Mouse (Mus musculus): ENCODE results near the gene D430042O09Rik. TPM values are rescaled to one million over a fixed set of nuclear protein-coding genes. Genes with fewer than 3 reads are reported as not detected.

The D430042O09Rik gene
- polyA plus RNA-seq, 1 experiment, result 19.8 TPM

DNA sequence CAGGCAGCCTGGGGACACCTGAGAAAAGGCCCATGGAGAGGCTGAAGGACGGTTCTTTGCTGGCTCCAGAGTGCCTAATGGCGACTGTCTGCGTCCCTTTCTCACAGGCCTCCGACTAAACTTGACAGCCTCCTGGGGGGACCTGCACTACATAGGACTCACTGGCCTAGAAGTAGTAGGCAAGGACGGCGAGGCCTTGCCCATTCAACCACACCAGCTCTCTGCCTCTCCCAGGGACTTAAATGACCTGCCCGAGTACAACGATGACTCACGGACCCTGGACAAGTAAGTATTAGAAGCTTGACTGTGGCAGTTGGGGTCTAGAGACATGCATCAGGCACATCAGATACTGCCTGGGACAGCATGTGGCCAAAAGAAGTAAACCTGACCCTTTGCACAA lies 152.7 kb downstream of the D430042O09Rik start:
- H3K4me3 ChIP-seq (ENCODE audit: insufficient read depth, low read length), result no peak overlapping the region
- TF ChIP-seq POLR2A (IDR thresholded peaks at IDR 0.05; ENCODE audit: borderline replicate concordance, low read depth, low read length) (no peak), CTCF (IDR thresholded peaks at IDR 0.05; ENCODE audit: low read depth, low read length) (no peak)
- H3K4me1 ChIP-seq (ENCODE audit: control insufficient read depth, insufficient read depth, low read length), result peaks cover under 1% of the 10 kb centered on the region
- no peak overlapping the region for H3K27ac ChIP-seq (ENCODE audit: insufficient read depth, low read depth, low read length)

DNA sequence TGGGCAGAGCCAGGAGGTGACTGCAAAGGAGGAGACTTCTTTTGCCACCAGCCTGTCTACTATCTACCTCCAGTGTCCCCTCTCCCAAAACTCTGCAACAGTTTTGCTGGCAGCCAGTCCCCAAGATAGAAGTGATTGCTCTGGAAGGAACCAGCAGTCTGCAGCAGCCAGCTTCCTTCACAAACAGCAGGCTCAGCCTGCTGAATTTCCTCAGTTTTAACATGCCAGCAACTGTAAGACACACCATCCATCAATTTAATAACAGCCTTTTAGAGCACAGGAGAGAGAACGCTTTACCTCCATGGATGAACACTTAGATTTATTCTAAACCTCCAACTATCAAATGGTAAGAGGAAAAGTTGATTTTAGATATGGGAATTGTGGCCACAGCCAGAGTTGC lies 156.3 kb downstream of the D430042O09Rik start:
- H3K27ac ChIP-seq (ENCODE audit: insufficient read depth, low read depth, low read length), result no peak overlapping the region
- TF ChIP-seq CTCF (IDR thresholded peaks at IDR 0.05; ENCODE audit: low read depth, low read length) (no peak), POLR2A (IDR thresholded peaks at IDR 0.05; ENCODE audit: borderline replicate concordance, low read depth, low read length) (no peak)
- no peak overlapping the region for H3K4me3 ChIP-seq (ENCODE audit: insufficient read depth, low read length)
- no peaks in the 10 kb centered on the region for H3K4me1 ChIP-seq (ENCODE audit: control insufficient read depth, insufficient read depth, low read length)

DNA sequence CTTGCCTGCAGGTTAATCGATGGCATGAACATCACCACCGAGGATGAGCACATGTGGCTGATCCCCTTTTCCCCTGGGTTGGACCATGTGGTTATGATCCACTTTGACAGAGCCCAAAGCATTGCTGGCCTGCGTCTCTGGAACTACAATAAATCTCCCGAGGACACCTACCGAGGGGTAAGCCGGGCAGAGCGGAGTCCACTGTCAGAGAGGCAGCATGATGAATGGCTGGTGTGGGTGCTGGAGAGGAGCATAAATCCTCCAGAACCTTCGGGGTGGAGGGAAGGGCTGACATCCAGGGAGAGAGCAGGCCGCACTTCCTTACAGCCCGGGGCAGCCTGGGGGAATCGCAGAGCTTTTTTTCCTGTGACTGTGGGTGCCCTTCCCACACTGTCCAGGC lies 157.5 kb downstream of the D430042O09Rik start:
- H3K27ac ChIP-seq (ENCODE audit: insufficient read depth, low read depth, low read length), result no peak overlapping the region
- TF ChIP-seq CTCF (IDR thresholded peaks at IDR 0.05; ENCODE audit: low read depth, low read length), result no peak
- TF ChIP-seq POLR2A (IDR thresholded peaks at IDR 0.05; ENCODE audit: borderline replicate concordance, low read depth, low read length), result no peak
- no peak overlapping the region for H3K4me3 ChIP-seq (ENCODE audit: insufficient read depth, low read length)
- H3K4me1 ChIP-seq (ENCODE audit: control insufficient read depth, insufficient read depth, low read length), result no peaks in the 10 kb centered on the region

DNA sequence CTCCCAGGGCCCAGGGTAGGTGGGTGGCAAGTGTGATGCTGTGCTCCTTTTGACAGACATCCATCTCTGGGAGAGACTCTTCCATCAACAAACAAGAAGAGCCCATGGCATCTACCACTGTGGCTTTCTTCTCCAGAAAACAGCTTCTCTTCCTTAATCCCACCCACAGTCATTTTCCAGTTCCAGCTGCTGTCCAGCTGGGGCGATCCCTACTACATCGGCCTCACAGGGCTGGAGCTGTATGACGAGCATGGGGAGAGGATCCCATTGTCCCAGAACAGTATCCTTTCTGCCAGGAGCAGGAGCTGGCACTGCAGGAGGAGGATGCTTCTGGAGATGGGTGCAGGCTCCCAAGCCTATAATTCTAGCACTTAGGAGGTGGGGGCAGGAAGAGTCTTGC lies 160.9 kb downstream of the D430042O09Rik start:
- H3K4me3 ChIP-seq (ENCODE audit: insufficient read depth, low read length), result no peak overlapping the region
- TF ChIP-seq CTCF (IDR thresholded peaks at IDR 0.05; ENCODE audit: low read depth, low read length), result no peak
- TF ChIP-seq POLR2A (IDR thresholded peaks at IDR 0.05; ENCODE audit: borderline replicate concordance, low read depth, low read length), result no peak
- H3K4me1 ChIP-seq (ENCODE audit: control insufficient read depth, insufficient read depth, low read length), result 0 out of 2 replicates have a peak, but pooled peaks cover 3% of the 10 kb centered on the region
- H3K27ac ChIP-seq (ENCODE audit: insufficient read depth, low read depth, low read length), result no peak overlapping the region

DNA sequence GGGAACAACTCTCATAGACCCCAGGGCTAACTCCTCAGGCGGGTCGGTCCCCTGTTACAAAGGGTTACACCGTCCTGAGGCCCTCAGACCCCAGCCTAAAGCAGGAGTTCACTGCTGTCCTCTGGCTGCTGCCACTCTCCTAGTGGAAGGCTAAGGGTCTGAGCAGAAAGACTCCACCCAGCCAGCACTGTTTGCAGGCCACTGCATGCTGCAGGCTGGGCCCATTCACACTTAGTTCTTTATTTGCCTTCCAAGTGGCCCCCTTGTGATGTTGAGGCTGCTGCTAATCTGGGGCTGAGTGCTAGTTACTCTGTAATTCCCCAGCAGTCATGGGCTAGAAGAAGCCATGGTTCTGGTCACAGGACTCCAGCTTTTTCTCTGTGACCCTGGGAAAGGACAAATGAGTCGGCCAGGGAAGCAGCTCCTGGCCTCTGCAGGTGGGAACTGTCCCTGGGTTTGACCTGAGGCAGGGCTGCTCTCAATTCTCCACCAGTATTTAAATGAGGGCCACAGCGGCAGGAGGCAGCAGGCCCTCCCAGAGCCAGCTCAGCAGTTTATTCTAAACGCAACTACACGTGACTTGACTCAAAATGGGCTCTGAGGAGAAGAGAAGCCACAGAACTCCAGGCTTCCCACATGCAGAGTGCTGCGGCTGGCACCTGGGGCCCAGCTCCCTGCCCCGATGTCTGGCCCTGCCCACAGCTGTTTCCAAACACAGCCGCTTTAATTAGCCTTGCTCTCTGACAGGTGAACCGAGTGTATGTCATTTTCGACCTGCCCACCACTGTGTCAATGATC lies 163.9 kb downstream of the D430042O09Rik start:
- TF ChIP-seq POLR2A (IDR thresholded peaks at IDR 0.05; ENCODE audit: borderline replicate concordance, low read depth, low read length), result no peak
- no peak for TF ChIP-seq CTCF (IDR thresholded peaks at IDR 0.05; ENCODE audit: low read depth, low read length)
- Histone ChIP-seq H3K4me3 (ENCODE audit: insufficient read depth, low read length) (no peak overlapping the region), H3K27ac (ENCODE audit: insufficient read depth, low read depth, low read length) (no peak overlapping the region), H3K4me1 (ENCODE audit: control insufficient read depth, insufficient read depth, low read length) (0 out of 2 replicates have a peak, but pooled peaks cover 3% of the 10 kb centered on the region)

DNA sequence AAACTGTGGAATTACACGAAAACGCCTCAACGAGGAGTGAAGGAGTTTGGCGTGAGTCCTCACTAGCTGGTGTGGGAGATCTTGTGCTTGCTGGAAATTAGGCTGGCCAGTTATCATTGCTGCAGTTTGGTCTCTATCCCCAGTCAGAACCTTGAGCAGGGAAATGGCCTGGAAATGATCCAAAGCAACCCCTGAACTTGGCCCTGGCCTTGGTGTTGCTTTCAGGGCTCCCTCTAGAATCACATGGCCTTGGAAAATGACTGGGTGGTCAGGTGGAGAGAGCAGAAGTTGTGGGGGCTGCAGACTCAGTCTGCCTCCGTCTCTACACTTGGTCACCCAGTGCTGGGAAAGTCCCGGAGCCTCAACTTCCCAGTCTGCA lies 164.5 kb downstream of the D430042O09Rik start:
- no peak overlapping the region for H3K4me3 ChIP-seq (ENCODE audit: insufficient read depth, low read length)
- no peak overlapping the region for H3K27ac ChIP-seq (ENCODE audit: insufficient read depth, low read depth, low read length)
- TF ChIP-seq POLR2A (IDR thresholded peaks at IDR 0.05; ENCODE audit: borderline replicate concordance, low read depth, low read length) (no peak), CTCF (IDR thresholded peaks at IDR 0.05; ENCODE audit: low read depth, low read length) (no peak)
- 0 out of 2 replicates have a peak, but pooled peaks cover 3% of the 10 kb centered on the region for H3K4me1 ChIP-seq (ENCODE audit: control insufficient read depth, insufficient read depth, low read length)

DNA sequence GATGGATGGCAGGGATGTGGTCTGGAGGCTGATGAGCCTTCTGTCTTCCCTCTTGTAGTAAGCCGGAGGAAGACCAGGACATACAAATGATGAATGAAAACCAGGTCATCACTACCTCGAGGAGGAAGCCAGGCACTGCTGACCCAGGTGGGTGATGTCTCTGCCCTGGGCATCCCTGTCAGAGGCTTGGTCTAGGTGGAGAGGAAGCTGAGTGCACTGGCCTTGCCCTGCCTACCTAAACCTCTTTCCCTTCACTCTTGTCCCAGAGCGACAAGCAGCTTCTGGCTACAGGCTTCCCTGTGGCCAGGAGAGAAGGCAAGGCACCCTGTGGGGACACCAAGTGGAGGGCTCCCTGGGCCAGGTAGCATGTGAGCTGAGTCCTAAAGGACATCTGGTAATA lies 165.2 kb downstream of the D430042O09Rik start:
- no peak overlapping the region for H3K27ac ChIP-seq (ENCODE audit: insufficient read depth, low read depth, low read length)
- H3K4me3 ChIP-seq (ENCODE audit: insufficient read depth, low read length), result no peak overlapping the region
- TF ChIP-seq CTCF (IDR thresholded peaks at IDR 0.05; ENCODE audit: low read depth, low read length), result no peak
- TF ChIP-seq POLR2A (IDR thresholded peaks at IDR 0.05; ENCODE audit: borderline replicate concordance, low read depth, low read length), result no peak
- peaks cover 9% of the 10 kb centered on the region for H3K4me1 ChIP-seq (ENCODE audit: control insufficient read depth, insufficient read depth, low read length)

DNA sequence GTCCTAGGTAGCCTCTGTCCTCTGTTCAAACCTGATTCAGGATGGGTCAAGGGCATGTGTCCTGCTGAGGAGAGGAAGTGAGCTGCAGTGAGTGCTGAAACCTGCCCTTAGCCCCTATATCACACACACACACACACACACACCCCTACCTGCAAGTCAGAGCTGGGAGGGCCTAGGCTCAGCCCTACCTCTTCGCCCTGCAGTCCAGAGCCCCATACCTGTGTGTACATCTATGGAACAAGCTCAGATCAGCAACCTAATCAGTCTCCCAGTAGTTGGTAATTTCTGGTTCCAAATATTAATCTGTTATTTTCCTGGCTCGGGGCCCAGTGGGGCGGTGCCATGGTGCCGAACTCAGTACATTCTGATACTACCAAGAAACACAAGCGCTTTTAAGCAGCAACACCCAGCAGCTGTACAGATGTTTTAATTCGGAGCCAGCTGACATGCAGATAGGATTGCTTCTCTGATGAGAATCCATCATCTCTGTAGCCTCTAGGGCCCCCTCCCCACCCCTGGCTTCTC lies 166.3 kb downstream of the D430042O09Rik start:
- Histone ChIP-seq H3K4me1 (ENCODE audit: control insufficient read depth, insufficient read depth, low read length) (peaks cover 16% of the 10 kb centered on the region), H3K27ac (ENCODE audit: insufficient read depth, low read depth, low read length) (no peak overlapping the region)
- no peak for TF ChIP-seq POLR2A (IDR thresholded peaks at IDR 0.05; ENCODE audit: borderline replicate concordance, low read depth, low read length)
- TF ChIP-seq CTCF (IDR thresholded peaks at IDR 0.05; ENCODE audit: low read depth, low read length), result no peak

DNA sequence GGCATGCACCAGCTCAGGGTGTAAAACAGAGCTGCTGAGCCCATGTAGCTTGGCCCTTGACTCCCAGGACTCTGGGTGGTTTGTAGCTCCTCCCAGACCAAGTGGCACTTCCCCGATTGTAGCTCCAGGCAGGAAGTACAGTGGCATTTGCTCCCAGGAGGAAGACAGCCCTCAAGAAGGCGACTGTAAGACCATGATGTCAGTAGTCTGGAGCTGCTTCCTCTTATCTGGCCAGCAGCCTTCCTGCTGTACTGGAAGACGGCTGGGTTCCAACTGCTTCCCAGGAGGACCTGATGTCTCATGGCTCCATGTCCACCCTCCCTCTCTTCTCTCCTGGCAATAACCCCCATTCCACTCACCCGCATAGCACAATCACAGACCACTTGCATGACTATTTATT lies 170.4 kb downstream of the D430042O09Rik start:
- no peak overlapping the region for H3K4me3 ChIP-seq (ENCODE audit: insufficient read depth, low read length)
- peak overlapping the region; percentile 30 for H3K27ac ChIP-seq (ENCODE audit: insufficient read depth, low read depth, low read length)

More for the DNA sequence above, 166.3 kb downstream of the D430042O09Rik start:
- no peak overlapping the region for H3K4me3 ChIP-seq (ENCODE audit: insufficient read depth, low read length)

DNA sequence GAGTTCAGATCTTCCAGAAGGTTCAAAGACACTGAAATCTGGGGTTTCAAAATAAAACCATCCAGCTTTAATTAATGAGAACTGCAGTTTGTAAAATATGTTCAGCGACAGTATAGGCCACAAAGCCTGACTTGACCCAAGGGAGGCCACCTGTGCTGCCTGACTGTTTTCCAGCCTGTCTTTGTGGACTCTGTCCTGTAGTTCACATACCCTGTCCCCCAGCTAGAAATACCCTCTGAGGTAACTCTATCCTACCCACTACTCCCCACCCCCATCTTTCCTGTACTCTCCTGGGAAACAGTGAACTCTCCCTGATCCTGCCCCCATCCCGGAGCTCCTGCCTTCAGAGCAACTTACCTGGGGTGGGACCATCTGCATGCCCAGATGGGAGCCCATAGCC lies 175.5 kb downstream of the D430042O09Rik start:
- TF ChIP-seq CTCF (IDR thresholded peaks at IDR 0.05; ENCODE audit: low read depth, low read length), result no peak
- no peak for TF ChIP-seq POLR2A (IDR thresholded peaks at IDR 0.05; ENCODE audit: borderline replicate concordance, low read depth, low read length)
- H3K4me3 ChIP-seq (ENCODE audit: insufficient read depth, low read length), result no peak overlapping the region
- H3K4me1 ChIP-seq (ENCODE audit: control insufficient read depth, insufficient read depth, low read length), result peaks cover 6% of the 10 kb centered on the region; the same call in 1 of the 2 replicates
- H3K27ac ChIP-seq (ENCODE audit: insufficient read depth, low read depth, low read length), result no peak overlapping the region

More for the DNA sequence above, 170.4 kb downstream of the D430042O09Rik start:
- TF ChIP-seq POLR2A (IDR thresholded peaks at IDR 0.05; ENCODE audit: borderline replicate concordance, low read depth, low read length) (no peak), CTCF (IDR thresholded peaks at IDR 0.05; ENCODE audit: low read depth, low read length) (no peak)
- H3K4me1 ChIP-seq (ENCODE audit: control insufficient read depth, insufficient read depth, low read length), result peaks cover 14% of the 10 kb centered on the region
